Mouse (Mus musculus) myocyte (in vitro differentiated cells): ENCODE data around the gene Cfap206.

Experiments used
- CEBPB ChIP-seq: IDR thresholded peaks from 2 replicates; pipeline ENCODE4 v1.6.1; 2011; ENCODE audit warnings: mild to moderate bottlenecking, moderate library complexity; ENCODE audit not compliant: poor library complexity, insufficient read depth, severe bottlenecking
- MAX ChIP-seq: IDR thresholded peaks from one replicate; pipeline ENCODE4 v1.6.1; 2011; ENCODE audit warnings: low read depth, mild to moderate bottlenecking, control low read depth
- MYOD1 ChIP-seq, 3 experiments: IDR thresholded peaks; one replicate each; pipeline ENCODE4 v1.6.1; 2011; ENCODE audit warnings: control low read depth in 2 of 3, low read depth in 2 of 3, mild to moderate bottlenecking in 2 of 3, moderate library complexity in 1 of 3; ENCODE audit not compliant: insufficient read length in 2 of 3, control insufficient read depth in 1 of 3
- POLR2A ChIP-seq: IDR thresholded peaks from one replicate; pipeline ENCODE4 v1.6.1; 2011; ENCODE audit warnings: low read depth, mild to moderate bottlenecking, control low read depth, moderate library complexity; ENCODE audit not compliant: insufficient read length
- POLR2AphosphoS2 ChIP-seq: IDR thresholded peaks from one replicate; pipeline ENCODE4 v1.6.1; 2011; ENCODE audit warnings: low read depth, control low read depth; ENCODE audit not compliant: insufficient read length
- REST ChIP-seq: IDR thresholded peaks from one replicate; pipeline ENCODE4 v1.6.1; 2011; ENCODE audit warnings: mild to moderate bottlenecking, control low read depth, moderate library complexity; ENCODE audit not compliant: insufficient read depth, insufficient read length
- TCF3 ChIP-seq: IDR thresholded peaks from one replicate; pipeline ENCODE4 v1.6.1; 2011; ENCODE audit warnings: low read depth, control low read depth; ENCODE audit not compliant: insufficient read length
- USF1 ChIP-seq: IDR thresholded peaks from one replicate; pipeline ENCODE4 v1.6.1; 2011; ENCODE audit warnings: low read depth, mild to moderate bottlenecking, control low read depth, moderate library complexity

- TF ChIP-seq REST (no peak), MAX (no peak), POLR2A (no peak), USF1 (no peak), CEBPB (no peak), TCF3 (no peak), MYOD1 (IDR thresholded peaks at IDR 0.05; ENCODE audit: control insufficient read depth in 1 of 3, insufficient read length in 2 of 3, low read depth in 2 of 3) (no peak), POLR2AphosphoS2 (no peak)
Measured at GRCm38 (mm10) chr4:34749236-34749635, 19.2 kb upstream of the Cfap206 start.
